Mouse (Mus musculus): ENCODE data around the gene Hhat. TPM values are rescaled to one million over a fixed set of nuclear protein-coding genes. Genes with fewer than 3 reads are reported as not detected.

Hhat gene
- polyA plus RNA-seq (2015; fragmentation: Illumina TruSeq; extraction: RNeasy Lipid Tissue Mini Kit (QIAGEN cat#74804); ENCODE audit: insufficient read depth, low replicate concordance) = 2.5 TPM

DNA sequence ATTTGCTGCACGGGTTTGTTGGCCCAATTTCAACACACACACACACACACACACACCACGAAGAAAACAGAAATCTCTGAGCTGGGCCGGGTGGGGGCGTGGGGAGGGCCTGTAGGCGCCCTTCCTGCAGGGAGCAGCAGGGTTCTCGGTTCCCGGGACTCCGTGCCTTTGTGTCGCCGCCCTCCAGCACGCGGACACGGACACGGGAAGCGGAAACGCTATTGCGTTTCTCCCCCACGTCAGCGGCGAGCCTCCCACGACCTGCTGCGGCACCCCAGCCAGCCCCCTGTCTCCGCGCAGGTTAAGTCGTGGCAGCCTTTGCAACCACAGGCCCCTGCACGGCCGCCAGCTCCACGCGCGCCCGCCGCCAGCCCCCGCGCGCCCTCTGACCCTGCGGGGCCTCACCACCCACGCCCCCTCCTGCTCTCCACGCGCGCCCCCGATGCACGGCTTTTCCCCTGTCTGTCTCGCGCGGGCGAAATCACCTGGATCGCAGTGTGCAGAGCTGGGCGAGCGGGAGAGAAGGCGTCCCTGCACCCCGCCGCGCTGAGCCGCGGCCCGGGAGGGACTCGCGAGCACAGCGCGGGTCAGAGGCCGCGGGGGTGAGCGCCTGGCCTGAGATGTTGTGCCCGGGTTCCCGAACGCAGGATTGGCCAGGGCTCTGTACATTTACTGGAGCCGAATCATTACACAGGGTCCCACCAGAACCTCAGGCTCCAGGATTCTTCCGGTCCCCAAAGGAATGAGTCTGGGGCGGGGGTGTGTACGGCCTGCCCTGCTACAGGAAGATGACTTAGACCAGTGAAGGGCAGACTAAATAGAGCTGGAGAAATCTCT, at the start of gene Hhat:
Gene Hhat (minus strand): TSS at position 729 of the 837 bp plus-strand sequence.

Other genes starting within 250 kb of the Hhat start
- gene Sertad4, start 84.5 kb upstream of the Hhat start, polyA plus RNA-seq (2015; fragmentation: Illumina TruSeq; extraction: RNeasy Lipid Tissue Mini Kit (QIAGEN cat#74804); ENCODE audit: insufficient read depth, low replicate concordance) = 2.4 TPM

All from spleen, adult 10 weeks (tissue).